Mouse (Mus musculus) thymus, adult 2 months (tissue): ENCODE results near the gene Gprc5b.

Experiments used
- CTCF ChIP-seq: fragments of 200-500 bp; IDR thresholded peaks from 2 replicates; pipeline ENCODE4 v1.5.1; 2012; ENCODE audit warnings: mild to moderate bottlenecking, control low read depth, low read length, moderate library complexity, borderline replicate concordance; ENCODE audit not compliant: control insufficient read depth, poor library complexity, insufficient read depth; ENCODE audit errors: extremely low read depth
- POLR2A ChIP-seq: fragments of 200-500 bp; IDR thresholded peaks from 2 replicates; pipeline ENCODE4 v1.6.1; 2012; ENCODE audit warnings: mild to moderate bottlenecking, low read length, control low read depth, moderate library complexity; ENCODE audit not compliant: control insufficient read depth, poor library complexity, insufficient read depth; ENCODE audit errors: extremely low read depth

- no peak for TF ChIP-seq CTCF
- TF ChIP-seq POLR2A: no peak
Measured at GRCm38 (mm10) chr7:119001965-119002364, 7.0 kb upstream of the Gprc5b start.
